Mouse (Mus musculus): ENCODE data around the gene Sox5.

DNA sequence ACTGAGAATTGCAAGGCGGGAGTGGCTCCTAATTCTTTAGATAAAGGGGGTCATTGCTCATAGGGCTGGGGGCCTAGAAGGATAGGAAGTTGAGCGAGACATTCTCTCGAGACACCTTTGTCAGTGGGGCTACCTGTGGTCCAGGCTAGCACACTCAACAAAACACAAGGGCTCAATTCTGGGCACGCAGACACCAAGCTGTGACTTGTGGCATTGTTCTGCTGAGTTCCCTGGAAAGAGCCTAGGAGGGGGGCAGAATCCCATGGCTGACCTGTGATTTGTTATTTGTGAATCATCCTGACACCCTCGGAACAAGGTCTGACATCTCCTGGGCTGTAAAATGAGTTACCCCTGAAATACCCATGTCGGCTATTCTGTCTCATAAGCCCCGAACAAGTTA lies 328.2 kb downstream of the Sox5 start:
- TF ChIP-seq CTCF (IDR thresholded peaks at IDR 0.05; ENCODE audit: borderline replicate concordance, control insufficient read depth, extremely low read depth, insufficient read depth, low read length, poor library complexity) (no peak), POLR2A (IDR thresholded peaks at IDR 0.05; ENCODE audit: control insufficient read depth, extremely low read depth, insufficient read depth, low read length, poor library complexity) (no peak)
